Mouse (Mus musculus): ENCODE data around the gene Hist3h2a. TPM values are rescaled to one million over a fixed set of nuclear protein-coding genes. Genes with fewer than 3 reads are reported as not detected.

Hist3h2a gene
- total RNA-seq, 1 experiment from 2014 or later, result 65.3 TPM

Other genes with a start within 250 kb of the Hist3h2a start
- 0.23 TPM in 1 of 2 replicates, not detected in the other for gene Olfr318, start 230.7 kb upstream of the Hist3h2a start, total RNA-seq (2017)
- gene Olfr317, start 215.5 kb upstream of the Hist3h2a start, total RNA-seq (2017), result not detected in 2 replicates
- not detected in 2 replicates for gene Olfr316, start 202.0 kb upstream of the Hist3h2a start, total RNA-seq (2017)
- gene Olfr315, start 181.5 kb upstream of the Hist3h2a start, total RNA-seq (2017), result not detected in 2 replicates
- not detected in 2 replicates for gene Olfr314, start 171.7 kb upstream of the Hist3h2a start, total RNA-seq (2017)
- gene Fam183b, start 152.7 kb upstream of the Hist3h2a start, total RNA-seq (2017), result not detected in 2 replicates
- gene Olfr313, start 139.7 kb upstream of the Hist3h2a start, total RNA-seq (2017), result not detected in 2 replicates
- not detected in 2 replicates for gene Olfr312, start 125.4 kb upstream of the Hist3h2a start, total RNA-seq (2017)
- not detected in 2 replicates for gene Olfr311, start 115.4 kb upstream of the Hist3h2a start, total RNA-seq (2017)
- 12.1 and 16.8 TPM in 2 replicates for gene Gm12258, start 107.5 kb upstream of the Hist3h2a start, total RNA-seq (2017)
- 7.9 and 8.8 TPM in 2 replicates for gene 2810021J22Rik, start 87.5 kb upstream of the Hist3h2a start, total RNA-seq (2017)
- gene Zfp39, start 50.5 kb upstream of the Hist3h2a start, total RNA-seq (2017), result 14.6 and 14.7 TPM in 2 replicates
- gene Btnl10, start 36.8 kb upstream of the Hist3h2a start, total RNA-seq (2017), result 0.23 and 0.61 TPM in 2 replicates
- 60.8 and 72.2 TPM in 2 replicates for gene Rnf187, start 15.8 kb upstream of the Hist3h2a start, total RNA-seq (2017)
- 3.7 and 8.1 TPM in 2 replicates for gene Hist3h2ba, start 5.8 kb upstream of the Hist3h2a start, total RNA-seq (2017)
- 0.12 and 0.35 TPM in 2 replicates for gene Trim17, start within 50 bp of the Hist3h2a start, total RNA-seq (2017)
- 106 and 107 TPM in 2 replicates for gene Trim11, start 23.4 kb downstream of the Hist3h2a start, total RNA-seq (2017)
- gene Obscn, start 181.7 kb downstream of the Hist3h2a start, total RNA-seq (2017), result 0.23 and 0.74 TPM in 2 replicates
- gene Iba57, start 209.1 kb downstream of the Hist3h2a start, total RNA-seq (2017), result 4.1 and 7.7 TPM in 2 replicates
- gene Gjc2, start 228.5 kb downstream of the Hist3h2a start, total RNA-seq (2017), result not detected in 2 replicates
- gene Guk1, start 237.5 kb downstream of the Hist3h2a start, total RNA-seq (2017), result 19.0 and 26.8 TPM in 2 replicates
- gene Mrpl55, start 247.8 kb downstream of the Hist3h2a start, total RNA-seq (2017), result 16.1 and 17.1 TPM in 2 replicates

Measured in neutrophil, adult 5-6 weeks (primary cell).